Mouse (Mus musculus): ENCODE results near the gene Hist1h2ad. TPM values are rescaled to one million over a fixed set of nuclear protein-coding genes. Genes with fewer than 3 reads are reported as not detected.
A peak's percentile ranks its signal among the peaks of the same experiment; 100 is the strongest.
"Not testable (repeated sequence)": the region's sequence is repeated elsewhere in the genome, so short reads cannot be mapped to it uniquely, and the experiment has no call there.

The Hist1h2ad gene
- polyA plus RNA-seq, 1 experiment: 12.2 TPM

- Histone ChIP-seq H3K27ac (ENCODE audit: insufficient read depth, low read length) (peak within 1 kb of the TSS; percentile 96), H3K4me3 (ENCODE audit: extremely low read depth, insufficient read depth, insufficient read length) (peak within 1 kb of the TSS; percentile 68)
- not testable (repeated sequence) for H3K36me3 ChIP-seq (ENCODE audit: control insufficient read depth, insufficient read depth, low read length); H3K4me1 ChIP-seq (ENCODE audit: control insufficient read depth, insufficient read depth, insufficient read length); H3K27me3 ChIP-seq (ENCODE audit: control insufficient read depth, insufficient read depth, low read length)
- under 1% methylated on average over 33 of the region's 42 CpGs for WGBS
- DNase-seq (ENCODE audit: low read depth in 1 of 2, low spot score in 2 of 2): peak; percentile 61 to 93
- peak; percentile 72 for TF ChIP-seq POLR2A (IDR thresholded peaks at IDR 0.05; ENCODE audit: low read depth, low read length)
Observed at GRCm38 (mm10) chr13:23542999-23543607, 31.1 kb upstream of the Hist1h2ad start, which contains the start of gene Hist1h2bh. TSS of gene Hist1h2bh (minus strand) at chr13:23543392.

GRCm38 (mm10) chr13:23543965-23544786 lies 30.0 kb upstream of the Hist1h2ad start, which contains the start of gene Hist1h3f:
TSS of gene Hist1h3f (plus strand) at chr13:23544052.
- WGBS: under 1% methylated on average over 25 of the region's 45 CpGs
- TF ChIP-seq POLR2A (IDR thresholded peaks at IDR 0.05; ENCODE audit: low read depth, low read length): peak; percentile 96
- TF ChIP-seq CTCF (IDR thresholded peaks at IDR 0.05; ENCODE audit: extremely low read depth, insufficient read depth, insufficient read length, insufficient replicate concordance): no peak

GRCm38 (mm10) chr13:23544787-23545120 lies 29.4 kb upstream of the Hist1h2ad start:
- H3K36me3 ChIP-seq (ENCODE audit: control insufficient read depth, insufficient read depth, low read length); DNase-seq (ENCODE audit: low read depth in 1 of 2, low spot score in 2 of 2); H3K4me1 ChIP-seq (ENCODE audit: control insufficient read depth, insufficient read depth, insufficient read length); H3K27me3 ChIP-seq (ENCODE audit: control insufficient read depth, insufficient read depth, low read length): not testable (repeated sequence)
- H3K27ac ChIP-seq (ENCODE audit: insufficient read depth, low read length): peak overlapping the region; percentile 88
- 0% methylated on average over 12 of the region's 14 CpGs for WGBS
- peak overlapping the region; percentile 52 for H3K4me3 ChIP-seq (ENCODE audit: extremely low read depth, insufficient read depth, insufficient read length)

More at GRCm38 (mm10) chr13:23543965-23544786, 30.0 kb upstream of the Hist1h2ad start, which contains the start of gene Hist1h3f:
- Histone ChIP-seq H3K4me3 (ENCODE audit: extremely low read depth, insufficient read depth, insufficient read length) (peak within 1 kb of the TSS; percentile 68), H3K27me3 (ENCODE audit: control insufficient read depth, insufficient read depth, low read length) (no peaks in the 10 kb centered on the region), H3K4me1 (ENCODE audit: control insufficient read depth, insufficient read depth, insufficient read length) (no peaks in the 10 kb centered on the region), H3K27ac (ENCODE audit: insufficient read depth, low read length) (peak within 1 kb of the TSS; percentile 96), H3K36me3 (ENCODE audit: control insufficient read depth, insufficient read depth, low read length) (no peaks in the 10 kb centered on the region)
- DNase-seq (ENCODE audit: low read depth in 1 of 2, low spot score in 2 of 2): peak; percentile 46 to 95

- H3K4me3 ChIP-seq (ENCODE audit: extremely low read depth, insufficient read depth, insufficient read length): no peak overlapping the region
- no peak overlapping the region for H3K27ac ChIP-seq (ENCODE audit: insufficient read depth, low read length)
Observed at GRCm38 (mm10) chr13:23546694-23547093, 27.5 kb upstream of the Hist1h2ad start.

GRCm38 (mm10) chr13:23550761-23551145 lies 23.4 kb upstream of the Hist1h2ad start:
- Histone ChIP-seq H3K4me1 (ENCODE audit: control insufficient read depth, insufficient read depth, insufficient read length) (peaks cover 4% of the 10 kb centered on the region), H3K27me3 (ENCODE audit: control insufficient read depth, insufficient read depth, low read length) (no peaks in the 10 kb centered on the region), H3K4me3 (ENCODE audit: extremely low read depth, insufficient read depth, insufficient read length) (peak overlapping the region; percentile 49; the same call in 1 of the 2 replicates), H3K27ac (ENCODE audit: insufficient read depth, low read length) (peak overlapping the region; percentile 22; the same call in 1 of the 2 replicates), H3K36me3 (ENCODE audit: control insufficient read depth, insufficient read depth, low read length) (no peaks in the 10 kb centered on the region)
- no peak for TF ChIP-seq POLR2A (IDR thresholded peaks at IDR 0.05; ENCODE audit: low read depth, low read length)
- TF ChIP-seq CTCF (IDR thresholded peaks at IDR 0.05; ENCODE audit: extremely low read depth, insufficient read depth, insufficient read length, insufficient replicate concordance): no peak
- DNase-seq (ENCODE audit: low read depth in 1 of 2, low spot score in 2 of 2): no peak
- 9% methylated on average over 3 of the region's 3 CpGs for WGBS

More at GRCm38 (mm10) chr13:23546694-23547093, 27.5 kb upstream of the Hist1h2ad start:
- Histone ChIP-seq H3K4me1 (ENCODE audit: control insufficient read depth, insufficient read depth, insufficient read length) (peaks cover 4% of the 10 kb centered on the region), H3K27me3 (ENCODE audit: control insufficient read depth, insufficient read depth, low read length) (no peaks in the 10 kb centered on the region), H3K36me3 (ENCODE audit: control insufficient read depth, insufficient read depth, low read length) (no peaks in the 10 kb centered on the region)
- WGBS: 89% methylated on average over 5 of the region's 5 CpGs
- no peak for TF ChIP-seq CTCF (IDR thresholded peaks at IDR 0.05; ENCODE audit: extremely low read depth, insufficient read depth, insufficient read length, insufficient replicate concordance)
- no peak for TF ChIP-seq POLR2A (IDR thresholded peaks at IDR 0.05; ENCODE audit: low read depth, low read length)
- no peak for DNase-seq (ENCODE audit: low read depth in 1 of 2, low spot score in 2 of 2)

GRCm38 (mm10) chr13:23551146-23551834 lies 22.9 kb upstream of the Hist1h2ad start, which contains the start of gene Hist1h4f:
TSS of gene Hist1h4f (minus strand) at chr13:23551648.
- TF ChIP-seq CTCF (IDR thresholded peaks at IDR 0.05; ENCODE audit: extremely low read depth, insufficient read depth, insufficient read length, insufficient replicate concordance): 0 out of 2 replicates have a peak, but pooled peaks have one; percentile 5
- peak; percentile 54 for TF ChIP-seq POLR2A (IDR thresholded peaks at IDR 0.05; ENCODE audit: low read depth, low read length)
- not testable (repeated sequence) for H3K36me3 ChIP-seq (ENCODE audit: control insufficient read depth, insufficient read depth, low read length); H3K4me1 ChIP-seq (ENCODE audit: control insufficient read depth, insufficient read depth, insufficient read length); H3K27me3 ChIP-seq (ENCODE audit: control insufficient read depth, insufficient read depth, low read length)
- WGBS: under 1% methylated on average over 47 of the region's 47 CpGs
- Histone ChIP-seq H3K4me3 (ENCODE audit: extremely low read depth, insufficient read depth, insufficient read length) (peak within 1 kb of the TSS; percentile 49), H3K27ac (ENCODE audit: insufficient read depth, low read length) (peak within 1 kb of the TSS; percentile 84)
- peak; percentile 61 to 74 for DNase-seq (ENCODE audit: low read depth in 1 of 2, low spot score in 2 of 2)
